Mouse (Mus musculus): ENCODE measurements around the gene Ptrhd1. TPM values are rescaled to one million over a fixed set of nuclear protein-coding genes. Genes with fewer than 3 reads are reported as not detected.

The Ptrhd1 gene
- polyA plus RNA-seq, 1 experiment from 2014 or later, result 5.3 TPM

GRCm38 (mm10) chr12:4249786-4250185 is 16.0 kb downstream of the Ptrhd1 start:
- 79% methylated on average over 6 of the region's 6 CpGs for WGBS
- ATAC-seq (ENCODE audit: insufficient read depth, low FRiP score, low read depth), result no peak

GRCm38 (mm10) chr12:4252742-4253655 is 19.2 kb downstream of the Ptrhd1 start:
- ATAC-seq (ENCODE audit: insufficient read depth, low FRiP score, low read depth), result peak; percentile 68; the same call in 1 of the 2 replicates

More at GRCm38 (mm10) chr12:4249786-4250185, 16.0 kb downstream of the Ptrhd1 start:
- Histone ChIP-seq H3K9me3 (no peaks in the 10 kb centered on the region), H3K4me1 (no peaks in the 10 kb centered on the region), H3K36me3 (peaks cover 3% of the 10 kb centered on the region; the same call in 1 of the 2 replicates), H3K9ac (no peak overlapping the region), H3K4me2 (no peak overlapping the region), H3K27ac (no peak overlapping the region), H3K27me3 (replicated peaks) (no peaks in the 10 kb centered on the region), H3K4me3 (replicated peaks) (no peak overlapping the region)

GRCm38 (mm10) chr12:4267765-4268164 is 33.9 kb downstream of the Ptrhd1 start:
- Histone ChIP-seq H3K36me3 (peaks cover 11% of the 10 kb centered on the region), H3K4me2 (no peak overlapping the region), H3K4me3 (replicated peaks) (no peak overlapping the region), H3K27me3 (replicated peaks) (no peaks in the 10 kb centered on the region), H3K27ac (no peak overlapping the region), H3K9me3 (no peaks in the 10 kb centered on the region), H3K4me1 (no peaks in the 10 kb centered on the region), H3K9ac (no peak overlapping the region)
- no peak for ATAC-seq (ENCODE audit: insufficient read depth, low FRiP score, low read depth)
- 90% methylated on average over 4 of the region's 4 CpGs for WGBS

More at GRCm38 (mm10) chr12:4252742-4253655, 19.2 kb downstream of the Ptrhd1 start:
- H3K36me3 ChIP-seq, result peaks cover 3% of the 10 kb centered on the region; the same call in 1 of the 2 replicates
- no peaks in the 10 kb centered on the region for H3K27me3 ChIP-seq (replicated peaks)
- WGBS, result 74% methylated on average over 16 of the region's 16 CpGs
- H3K9ac ChIP-seq, result no peak overlapping the region
- no peaks in the 10 kb centered on the region for H3K9me3 ChIP-seq
- no peak overlapping the region for H3K4me3 ChIP-seq (replicated peaks)
- no peak overlapping the region for H3K4me2 ChIP-seq
- no peak overlapping the region for H3K27ac ChIP-seq
- H3K4me1 ChIP-seq, result no peaks in the 10 kb centered on the region

GRCm38 (mm10) chr12:4271078-4271477 is 37.3 kb downstream of the Ptrhd1 start:
- peaks cover 12% of the 10 kb centered on the region for H3K36me3 ChIP-seq
- H3K27ac ChIP-seq, result no peak overlapping the region
- no peak overlapping the region for H3K9ac ChIP-seq
- H3K4me2 ChIP-seq, result no peak overlapping the region
- H3K4me3 ChIP-seq (replicated peaks), result no peak overlapping the region
- H3K27me3 ChIP-seq (replicated peaks), result no peaks in the 10 kb centered on the region
- H3K4me1 ChIP-seq, result no peaks in the 10 kb centered on the region
- 87% methylated on average over 6 of the region's 6 CpGs for WGBS
- H3K9me3 ChIP-seq, result no peaks in the 10 kb centered on the region
- no peak for ATAC-seq (ENCODE audit: insufficient read depth, low FRiP score, low read depth)

- H3K4me1 ChIP-seq, result no peaks in the 10 kb centered on the region
- no peaks in the 10 kb centered on the region for H3K27me3 ChIP-seq (replicated peaks)
- no peaks in the 10 kb centered on the region for H3K9me3 ChIP-seq
- no peak overlapping the region for H3K4me2 ChIP-seq
- H3K4me3 ChIP-seq (replicated peaks), result no peak overlapping the region
- no peak for ATAC-seq (ENCODE audit: insufficient read depth, low FRiP score, low read depth)
- no peaks in the 10 kb centered on the region for H3K36me3 ChIP-seq
- no peak overlapping the region for H3K9ac ChIP-seq
- 87% methylated on average over 3 of the region's 3 CpGs for WGBS
- no peak overlapping the region for H3K27ac ChIP-seq
These were observed 45.3 kb downstream of the Ptrhd1 start for GRCm38 (mm10) chr12:4278978-4279755.

GRCm38 (mm10) chr12:4279878-4280277 is 46.1 kb downstream of the Ptrhd1 start:
- no peak overlapping the region for H3K27ac ChIP-seq
- H3K9me3 ChIP-seq, result no peaks in the 10 kb centered on the region
- no peak for ATAC-seq (ENCODE audit: insufficient read depth, low FRiP score, low read depth)
- H3K27me3 ChIP-seq (replicated peaks), result no peaks in the 10 kb centered on the region
- no peak overlapping the region for H3K9ac ChIP-seq
- H3K4me3 ChIP-seq (replicated peaks), result no peak overlapping the region
- 83% methylated on average over 3 of the region's 3 CpGs for WGBS
- no peak overlapping the region for H3K4me2 ChIP-seq
- H3K4me1 ChIP-seq, result no peaks in the 10 kb centered on the region
- H3K36me3 ChIP-seq, result no peaks in the 10 kb centered on the region

GRCm38 (mm10) chr12:4285186-4285585 is 51.4 kb downstream of the Ptrhd1 start:
- no peak overlapping the region for H3K4me2 ChIP-seq
- H3K9me3 ChIP-seq, result no peaks in the 10 kb centered on the region
- no peaks in the 10 kb centered on the region for H3K27me3 ChIP-seq (replicated peaks)
- 0 out of 2 replicates have a peak, but pooled peaks have one; percentile 39 for ATAC-seq (ENCODE audit: insufficient read depth, low FRiP score, low read depth)
- H3K36me3 ChIP-seq, result no peaks in the 10 kb centered on the region
- H3K27ac ChIP-seq, result peak overlapping the region; percentile 57; the same call in 1 of the 2 replicates
- WGBS, result 22% methylated on average over 3 of the region's 3 CpGs
- H3K4me3 ChIP-seq (replicated peaks), result no peak overlapping the region
- H3K9ac ChIP-seq, result no peak overlapping the region
- 0 out of 2 replicates have a peak, but pooled peaks cover 3% of the 10 kb centered on the region for H3K4me1 ChIP-seq

Other genes starting within 250 kb of the Ptrhd1 start
- 2.8 and 3.4 TPM in 2 replicates for gene Efr3b, start 195.1 kb upstream of the Ptrhd1 start, polyA plus RNA-seq (2015; fragmentation: Nextera tagmentation; extraction: Ambion mirVana)
- 5.4 TPM in 2 replicates for gene Dnajc27, start 151.4 kb upstream of the Ptrhd1 start, polyA plus RNA-seq (2015; fragmentation: Nextera tagmentation; extraction: Ambion mirVana)
- gene Adcy3, start 100.9 kb upstream of the Ptrhd1 start, polyA plus RNA-seq (2015; fragmentation: Nextera tagmentation; extraction: Ambion mirVana), result 9.2 and 9.9 TPM in 2 replicates
- 12.2 and 13.0 TPM in 2 replicates for gene Cenpo, start 267 bp downstream of the Ptrhd1 start, polyA plus RNA-seq (2015; fragmentation: Nextera tagmentation; extraction: Ambion mirVana)
- 8.3 and 8.8 TPM in 2 replicates for gene Ncoa1, start 243.2 kb downstream of the Ptrhd1 start, polyA plus RNA-seq (2015; fragmentation: Nextera tagmentation; extraction: Ambion mirVana)

Data from stomach, embryonic 15.5 days (tissue).